Mouse (Mus musculus): ENCODE results near the gene Hoxc11. TPM values are rescaled to one million over a fixed set of nuclear protein-coding genes. Genes with fewer than 3 reads are reported as not detected.

Hoxc11 gene
- polyA plus RNA-seq, 1 experiment from 2014 or later, result not detected

Small RNAs within 50 kb of the gene (microRNA-seq; reads per million reads assigned to microRNA genes)
- 1.6 reads per million for gene Mir196a-2

Other genes with a start within 250 kb of the Hoxc11 start
- 41.8 and 42.3 TPM in 2 replicates for gene Calcoco1, start 232.2 kb upstream of the Hoxc11 start, polyA plus RNA-seq (2015; fragmentation: Nextera tagmentation; extraction: Ambion mirVana)
- not detected in 2 replicates for gene Hoxc13, start 33.3 kb upstream of the Hoxc11 start, polyA plus RNA-seq (2015; fragmentation: Nextera tagmentation; extraction: Ambion mirVana)
- not detected in 2 replicates for gene Hoxc12, start 17.7 kb upstream of the Hoxc11 start, polyA plus RNA-seq (2015; fragmentation: Nextera tagmentation; extraction: Ambion mirVana)
- gene Hoxc10, start 12.4 kb downstream of the Hoxc11 start, polyA plus RNA-seq (2015; fragmentation: Nextera tagmentation; extraction: Ambion mirVana), result not detected in 2 replicates
- gene Hoxc5, start 13.0 kb downstream of the Hoxc11 start, polyA plus RNA-seq (2015; fragmentation: Nextera tagmentation; extraction: Ambion mirVana), result 32.3 and 39.2 TPM in 2 replicates
- gene Hoxc9, start 22.0 kb downstream of the Hoxc11 start, polyA plus RNA-seq (2015; fragmentation: Nextera tagmentation; extraction: Ambion mirVana), result 0.13 TPM in 1 of 2 replicates, not detected in the other
- 0.50 and 1.5 TPM in 2 replicates for gene Hoxc8, start 36.2 kb downstream of the Hoxc11 start, polyA plus RNA-seq (2015; fragmentation: Nextera tagmentation; extraction: Ambion mirVana)
- 5.3 and 9.1 TPM in 2 replicates for gene Hoxc6, start 43.8 kb downstream of the Hoxc11 start, polyA plus RNA-seq (2015; fragmentation: Nextera tagmentation; extraction: Ambion mirVana)
- gene Hoxc4, start 64.5 kb downstream of the Hoxc11 start, polyA plus RNA-seq (2015; fragmentation: Nextera tagmentation; extraction: Ambion mirVana), result 76.2 and 86.9 TPM in 2 replicates
- 40.7 and 41.2 TPM in 2 replicates for gene Smug1, start 212.7 kb downstream of the Hoxc11 start, polyA plus RNA-seq (2015; fragmentation: Nextera tagmentation; extraction: Ambion mirVana)

Measured in hindbrain, embryonic 13.5 days (tissue).